Mouse (Mus musculus): ENCODE results near the gene Zfp683.

Zfp683 gene

DNA sequence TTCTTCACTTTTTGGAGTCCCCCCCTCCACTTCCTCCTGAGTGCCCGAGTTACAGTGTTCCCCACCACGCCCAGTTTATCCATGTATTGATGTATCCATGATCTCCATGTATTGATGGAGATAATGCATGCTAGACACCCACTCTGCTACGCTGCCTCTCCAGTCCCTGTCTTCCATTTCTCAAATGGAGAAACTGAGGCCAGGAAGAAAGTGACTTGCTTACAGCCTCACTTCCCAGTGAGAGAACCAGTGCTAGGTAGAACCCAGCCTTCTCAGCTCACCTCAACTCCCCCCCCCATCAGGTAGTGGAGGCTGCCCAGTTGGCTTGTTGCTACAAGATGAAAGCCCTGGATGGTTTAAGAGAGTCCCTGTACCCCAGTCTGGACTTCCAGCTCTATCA is at the start of gene Zfp683:
Zfp683 (plus strand) TSS at position 301 of the 400 bp plus-strand sequence.
- no peak for ATAC-seq (ENCODE audit: low TSS enrichment)

DNA sequence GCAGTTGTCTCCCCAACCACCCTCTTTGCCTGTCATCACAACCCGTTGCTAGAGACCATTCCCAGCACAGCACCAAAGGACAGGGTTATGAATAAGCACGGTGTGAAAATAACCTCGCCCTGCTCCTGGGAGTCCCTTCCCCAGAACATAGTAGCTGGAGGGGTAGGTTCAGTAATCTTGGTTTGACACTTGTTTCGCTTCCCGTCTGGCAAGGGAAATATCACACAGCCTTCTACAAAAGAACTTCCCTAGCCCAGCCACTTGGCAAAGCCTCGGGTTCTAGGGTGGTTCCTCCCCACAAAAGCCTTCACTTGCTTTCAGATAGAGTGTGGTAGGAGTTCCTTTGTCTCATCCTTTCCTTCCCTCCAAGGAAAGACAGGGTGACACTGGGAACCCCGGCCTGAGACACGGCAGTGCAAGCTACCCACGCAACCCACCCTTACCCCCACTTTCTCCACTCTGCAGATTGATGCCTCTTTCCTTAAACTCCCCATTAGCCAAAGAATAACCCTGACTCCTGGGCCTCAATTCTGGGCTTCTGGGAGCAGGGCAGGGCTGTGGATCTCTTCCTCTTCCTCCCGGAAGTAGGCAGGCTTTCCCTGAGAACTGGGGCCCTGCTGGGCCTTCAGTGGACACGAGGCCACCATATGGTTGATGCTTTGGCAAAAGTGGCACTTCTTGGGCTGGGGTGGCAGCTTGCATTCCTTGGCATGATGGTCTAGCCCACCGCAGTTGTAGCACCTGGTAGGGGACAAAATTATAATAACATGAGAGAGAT is 47.9 kb upstream of the Zfp683 start:
- ATAC-seq (ENCODE audit: low TSS enrichment) = no peak

GRCm38 (mm10) chr4:134006845-134007244 is 46.8 kb upstream of the Zfp683 start:
- ATAC-seq (ENCODE audit: low TSS enrichment) = no peak

DNA sequence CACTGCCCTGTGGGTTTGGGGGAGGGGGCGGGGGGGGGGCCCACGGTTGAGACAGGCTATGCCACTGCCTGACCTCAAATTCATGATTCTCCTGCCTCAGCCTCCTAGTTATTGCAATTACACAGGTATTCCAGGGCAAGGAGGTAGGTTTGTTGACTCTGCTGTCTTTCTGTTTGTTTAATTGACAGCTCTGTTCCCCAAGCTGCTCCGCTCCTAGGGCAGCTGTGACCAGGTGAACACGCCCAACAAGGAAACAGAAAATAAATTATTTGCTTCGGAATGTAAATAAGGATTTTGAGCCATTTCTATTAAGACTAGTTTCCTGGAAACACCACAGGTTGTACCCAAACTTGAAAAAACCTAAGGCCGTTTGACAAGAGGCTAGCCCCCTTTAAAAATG is 43.9 kb upstream of the Zfp683 start:
- ATAC-seq (ENCODE audit: low TSS enrichment) = no peak

- ATAC-seq (ENCODE audit: low TSS enrichment) = no peak
Measured at GRCm38 (mm10) chr4:134011450-134012414, 41.9 kb upstream of the Zfp683 start.

DNA sequence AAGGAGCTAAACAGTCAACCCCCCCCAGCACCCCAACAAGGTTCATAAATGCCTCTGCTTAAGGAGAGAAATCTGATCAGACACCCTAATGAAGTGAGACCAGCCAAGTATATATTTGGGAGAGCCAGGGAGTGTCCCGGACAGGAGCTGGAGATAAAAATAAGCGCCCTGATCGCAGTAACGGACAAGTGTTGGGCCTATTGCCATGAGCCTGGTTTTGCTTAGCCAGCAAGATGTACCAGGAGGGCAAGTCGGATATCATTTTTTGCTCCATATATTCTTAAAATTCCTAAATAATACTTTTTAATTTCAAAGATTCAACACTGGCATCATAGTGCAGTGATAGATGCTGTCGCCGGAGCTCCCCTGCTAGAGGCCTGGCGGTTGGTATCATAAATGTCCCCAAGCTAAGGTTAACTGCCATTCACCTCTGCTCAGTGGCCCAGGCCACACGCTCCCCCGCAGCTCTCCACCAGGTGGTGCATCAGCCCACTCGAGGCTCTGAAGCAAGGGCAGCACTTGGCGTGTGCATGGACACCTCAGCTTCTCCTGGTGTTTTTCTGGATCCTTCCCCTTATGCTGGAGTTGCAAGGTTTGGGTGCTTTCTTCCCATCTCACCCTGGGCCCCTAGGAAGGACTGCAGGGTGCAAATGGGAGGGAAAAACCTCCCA is 40.6 kb upstream of the Zfp683 start:
- ATAC-seq (ENCODE audit: low TSS enrichment) = no peak

DNA sequence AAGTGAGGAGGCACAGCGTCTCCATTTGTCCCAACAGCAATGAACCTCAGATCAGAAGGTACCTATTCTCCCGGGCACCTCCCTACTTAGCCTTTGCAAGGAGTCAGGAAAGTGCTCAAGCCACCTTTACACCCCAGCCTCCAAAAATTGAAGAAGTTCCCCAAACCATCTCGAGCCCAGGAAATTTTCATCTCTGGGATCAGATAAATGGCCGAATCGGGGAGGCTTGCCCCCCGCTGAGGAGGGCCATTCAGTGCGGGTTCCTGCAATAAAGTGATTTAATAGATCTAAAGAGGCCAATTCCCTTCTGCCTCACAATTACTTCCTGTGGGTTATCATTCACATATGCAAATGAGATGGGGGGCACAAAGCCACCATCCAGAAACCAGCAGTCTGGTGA is 37.4 kb upstream of the Zfp683 start:
- ATAC-seq (ENCODE audit: low TSS enrichment) = no peak

- ATAC-seq (ENCODE audit: low TSS enrichment) = no peak
Measured at GRCm38 (mm10) chr4:134016767-134017166, 36.9 kb upstream of the Zfp683 start.

- no peak for ATAC-seq (ENCODE audit: low TSS enrichment)
Measured at GRCm38 (mm10) chr4:134017201-134017865, 36.3 kb upstream of the Zfp683 start.

- ATAC-seq (ENCODE audit: low TSS enrichment) = no peak
Measured at GRCm38 (mm10) chr4:134018038-134018778, 35.4 kb upstream of the Zfp683 start.

DNA sequence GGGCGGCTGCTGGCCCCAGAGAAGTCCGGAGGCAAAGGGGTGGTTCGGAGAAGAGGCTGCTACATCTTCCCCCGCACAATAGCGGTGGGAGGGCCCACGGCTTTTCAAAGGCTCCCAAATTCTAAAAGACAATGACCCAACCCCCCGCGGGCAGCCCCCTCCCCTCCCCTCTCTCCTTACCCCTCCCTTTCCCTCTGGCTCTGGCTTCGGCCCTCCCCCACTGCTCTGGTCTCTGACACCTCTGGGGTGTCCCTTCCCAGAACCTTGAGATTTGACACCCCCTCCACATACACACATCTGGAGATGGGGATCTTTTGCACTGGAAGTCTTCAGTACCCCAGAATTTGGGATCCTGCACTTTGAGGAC is 34.9 kb upstream of the Zfp683 start, which contains the start of gene Lin28a:
Lin28a (minus strand) TSS at position 63 of the 367 bp plus-strand sequence.
- no peak for ATAC-seq (ENCODE audit: low TSS enrichment)

DNA sequence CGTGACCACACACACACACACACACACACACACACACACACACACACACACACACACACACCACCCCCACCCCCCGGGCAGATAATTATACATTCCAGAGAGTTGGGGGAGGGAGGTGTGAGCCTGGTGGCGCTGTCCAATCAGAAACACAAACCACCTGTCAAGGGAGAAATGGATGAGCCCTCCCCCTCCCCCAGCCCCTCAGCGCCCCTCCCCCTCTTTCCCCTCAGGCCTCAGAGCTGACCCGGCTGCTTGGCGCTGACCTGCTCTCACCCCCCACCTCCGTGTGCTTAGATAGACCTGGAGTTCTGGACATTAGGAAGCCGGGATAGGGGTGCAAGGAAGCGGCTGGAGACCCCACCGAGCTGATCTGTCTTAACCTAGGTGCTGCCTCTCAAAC is 34.4 kb upstream of the Zfp683 start:
- no peak for ATAC-seq (ENCODE audit: low TSS enrichment)

GRCm38 (mm10) chr4:134019641-134020351 is 33.8 kb upstream of the Zfp683 start:
- ATAC-seq (ENCODE audit: low TSS enrichment) = no peak

- no peak for ATAC-seq (ENCODE audit: low TSS enrichment)
Measured at GRCm38 (mm10) chr4:134020621-134021020, 33.0 kb upstream of the Zfp683 start.

GRCm38 (mm10) chr4:134025802-134026201 is 27.8 kb upstream of the Zfp683 start:
- ATAC-seq (ENCODE audit: low TSS enrichment) = no peak

- peak; percentile 82 for ATAC-seq (ENCODE audit: low TSS enrichment)
Measured at GRCm38 (mm10) chr4:134035953-134036352, 17.7 kb upstream of the Zfp683 start.

- ATAC-seq (ENCODE audit: low TSS enrichment) = no peak
Measured at GRCm38 (mm10) chr4:134041317-134042123, 12.1 kb upstream of the Zfp683 start.

GRCm38 (mm10) chr4:134043041-134043440 is 10.6 kb upstream of the Zfp683 start:
- ATAC-seq (ENCODE audit: low TSS enrichment) = no peak

DNA sequence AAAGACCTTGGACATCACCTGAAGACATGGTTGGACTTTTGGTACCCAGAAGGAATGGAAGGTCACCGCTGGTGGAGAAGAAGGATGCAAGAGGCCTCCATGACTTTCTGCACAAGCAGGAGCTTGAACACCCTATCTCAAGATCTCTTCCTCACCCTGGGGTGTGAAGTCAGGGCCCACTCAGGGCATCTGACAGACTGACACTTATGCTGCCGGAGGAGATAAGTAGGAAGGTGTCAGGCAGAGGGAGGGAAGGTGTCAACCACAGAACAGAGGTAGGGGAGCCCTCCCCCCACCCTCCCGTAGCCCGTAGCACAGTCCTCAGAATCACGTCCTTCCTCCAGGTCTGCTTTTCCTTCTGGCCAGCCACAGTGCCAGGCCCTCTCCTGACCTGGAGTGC is 6.0 kb upstream of the Zfp683 start:
- ATAC-seq (ENCODE audit: low TSS enrichment) = no peak
